Mouse (Mus musculus) thymus, adult 2 months (tissue): Measurements from ENCODE around the gene Slc1a5.

Experiments used
- CTCF ChIP-seq: fragments of 200-500 bp; IDR thresholded peaks from 2 replicates; pipeline ENCODE4 v1.5.1; 2012; ENCODE audit warnings: mild to moderate bottlenecking, control low read depth, low read length, moderate library complexity, borderline replicate concordance; ENCODE audit not compliant: control insufficient read depth, poor library complexity, insufficient read depth; ENCODE audit errors: extremely low read depth
- POLR2A ChIP-seq: fragments of 200-500 bp; IDR thresholded peaks from 2 replicates; pipeline ENCODE4 v1.6.1; 2012; ENCODE audit warnings: mild to moderate bottlenecking, low read length, control low read depth, moderate library complexity; ENCODE audit not compliant: control insufficient read depth, poor library complexity, insufficient read depth; ENCODE audit errors: extremely low read depth

DNA sequence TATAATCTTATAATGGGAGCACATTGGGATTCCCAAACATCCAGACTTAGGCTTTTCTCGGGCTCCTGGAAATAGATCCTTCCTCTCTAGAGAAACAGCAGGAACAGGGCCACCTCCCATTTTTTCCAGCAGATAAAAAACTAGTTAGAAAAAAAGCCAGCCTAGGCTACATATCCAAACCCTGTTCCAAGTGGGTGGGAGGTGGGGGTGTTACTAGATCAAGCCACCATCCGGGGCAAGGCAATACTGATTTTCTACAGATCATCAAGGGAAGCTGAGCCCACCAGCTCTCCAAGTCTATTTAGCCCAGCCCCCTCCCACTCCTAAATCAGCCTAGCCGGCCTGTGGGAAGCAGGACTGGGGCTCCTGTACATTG lies 63.5 kb downstream of the Slc1a5 start:
- TF ChIP-seq CTCF (no peak), POLR2A (no peak)
